Mouse (Mus musculus) ES-E14 (cell line): ENCODE data around the gene Il12rb1. TPM values are rescaled to one million over a fixed set of nuclear protein-coding genes. Genes with fewer than 3 reads are reported as not detected.

Experiments
- DNase-seq: peaks from one replicate; pipeline ENCODE4 v3.0.0-alpha.2; 2013; ENCODE audit warnings: low read depth, low spot score
- H3K27ac ChIP-seq: 2 replicates; pipeline ENCODE4 v1.5.1; 2012; ENCODE audit warnings: low read depth, mild to moderate bottlenecking, low read length, moderate library complexity, mixed read lengths; ENCODE audit not compliant: poor library complexity, insufficient read depth, severe bottlenecking
- H3K36me3 ChIP-seq: 2 replicates; pipeline ENCODE4 v1.6.1; 2012; ENCODE audit warnings: mild to moderate bottlenecking, low read length, moderate library complexity, mixed read lengths; ENCODE audit not compliant: control insufficient read depth, poor library complexity, insufficient read depth, severe bottlenecking
- H3K4me1 ChIP-seq, 2 experiments: fragments of 150-350 bp in 1 of 2; sonication (generic) in 1 of 2; 2 replicates each; pipeline ENCODE4 v1.6.1; 2012; ENCODE audit warnings: low read length in 2 of 2, mild to moderate bottlenecking in 1 of 2, mixed read lengths in 1 of 2; ENCODE audit not compliant: control insufficient read depth in 2 of 2, insufficient read depth in 2 of 2, poor library complexity in 1 of 2
- H3K4me3 ChIP-seq, 2 experiments: fragments of 150-350 bp in 1 of 2; sonication (generic) in 1 of 2; 2 replicates each; pipeline ENCODE4 v1.5.1; 2012; ENCODE audit warnings: low read length in 2 of 2, low read depth in 1 of 2, mild to moderate bottlenecking in 1 of 2, mixed read lengths in 1 of 2; ENCODE audit not compliant: insufficient read depth in 1 of 2, poor library complexity in 1 of 2, severe bottlenecking in 1 of 2
- H3K9ac ChIP-seq: 2 replicates; pipeline ENCODE4 v1.6.1; 2012; ENCODE audit warnings: low read depth, mild to moderate bottlenecking, low read length, mixed read lengths; ENCODE audit not compliant: poor library complexity, insufficient read depth, severe bottlenecking
- H3K9me3 ChIP-seq: fragments of 150-350 bp; sonication (generic); 2 replicates; pipeline ENCODE4 v1.6.1; 2012; ENCODE audit warnings: low read depth, mild to moderate bottlenecking, low read length; ENCODE audit not compliant: control insufficient read depth, insufficient read depth
- CHD2 ChIP-seq: IDR thresholded peaks from 2 replicates; pipeline ENCODE4 v1.6.1; 2014; ENCODE audit warnings: mild to moderate bottlenecking, low read depth, low read length, inconsistent platforms
- HCFC1 ChIP-seq: IDR thresholded peaks from 2 replicates; pipeline ENCODE4 v1.6.1; 2012; ENCODE audit warnings: low read length, inconsistent platforms, borderline replicate concordance; ENCODE audit not compliant: insufficient read depth
- MAFK ChIP-seq: IDR thresholded peaks from 2 replicates; pipeline ENCODE4 v1.6.1; 2014; ENCODE audit warnings: mild to moderate bottlenecking, low read depth, low read length, inconsistent platforms; ENCODE audit not compliant: insufficient read depth
- ZC3H11A ChIP-seq: IDR thresholded peaks from 2 replicates; pipeline ENCODE4 v1.6.1; 2012; ENCODE audit warnings: low read depth, mild to moderate bottlenecking, inconsistent platforms, low read length, borderline replicate concordance
- ZNF384 ChIP-seq: IDR thresholded peaks from 2 replicates; pipeline ENCODE4 v1.6.1; 2012; ENCODE audit warnings: low read depth, low read length, inconsistent platforms
- in situ Hi-C, 2 experiments: fragments of 600-800 bp; cut with MboI; formaldehyde crosslinking; loops; one replicate each; pipeline ENCODE4 v1.15.1; 2025; ENCODE audit warnings: low sequenced_read_pairs in 2 of 2, inconsistent platforms in 1 of 2; ENCODE audit not compliant: unreplicated experiment in 2 of 2
- total RNA-seq: library from RNA; depleted of rRNA; stranded (reverse); fragments of 300-350 nt; gene quantifications from 2 replicates; pipeline ENCODE4 v1.2.3, GENCODE M21; 2012

Il12rb1 gene
- total RNA-seq, 1 experiment, result 1.2 TPM

- Histone ChIP-seq H3K27ac (no peak overlapping the region), H3K4me3 (no peak overlapping the region), H3K9me3 (no peaks in the 10 kb centered on the region), H3K4me1 (peaks cover 0 to 29% of the 10 kb centered on the region in 2 experiments; a peak in 2 of 4 replicates), H3K36me3 (0 out of 2 replicates have a peak, but pooled peaks cover 2% of the 10 kb centered on the region), H3K9ac (no peak overlapping the region)
- DNase-seq, result no peak
- in situ Hi-C loops, result no loop called here
- TF ChIP-seq CHD2 (no peak), HCFC1 (no peak), ZC3H11A (no peak), MAFK (no peak), ZNF384 (no peak)
Observed at GRCm38 (mm10) chr8:70790846-70791245, 17.4 kb upstream of the Il12rb1 start.

- no peak overlapping the region for H3K9ac ChIP-seq
- in situ Hi-C loops, result no loop called here
- peaks cover 0 to 25% of the 10 kb centered on the region in 2 experiments; a peak in 2 of 4 replicates for H3K4me1 ChIP-seq
Observed at GRCm38 (mm10) chr8:70791294-70791701, 17.0 kb upstream of the Il12rb1 start.

GRCm38 (mm10) chr8:70791975-70792691 lies 16.1 kb upstream of the Il12rb1 start:
- peak overlapping the region; percentile 78 for H3K9ac ChIP-seq
- H3K4me1 ChIP-seq, result peaks cover 0 to 23% of the 10 kb centered on the region in 2 experiments; a peak in 2 of 4 replicates
- H3K27ac ChIP-seq, result peak overlapping the region; percentile 54; the same call in 1 of the 2 replicates
- no peaks in the 10 kb centered on the region for H3K9me3 ChIP-seq
- no peaks in the 10 kb centered on the region for H3K36me3 ChIP-seq
- TF ChIP-seq HCFC1 (no peak), MAFK (no peak), CHD2 (no peak), ZNF384 (no peak), ZC3H11A (no peak)
- in situ Hi-C loops, result no loop called here
- DNase-seq, result peak; percentile 94
- H3K4me3 ChIP-seq, result peak overlapping the region; percentile 71 to 75

More at GRCm38 (mm10) chr8:70791294-70791701, 17.0 kb upstream of the Il12rb1 start:
- TF ChIP-seq MAFK (no peak), HCFC1 (no peak), CHD2 (no peak), ZC3H11A (no peak), ZNF384 (no peak)
- Histone ChIP-seq H3K27ac (no peak overlapping the region), H3K9me3 (no peaks in the 10 kb centered on the region), H3K4me3 (no peak overlapping the region), H3K36me3 (no peaks in the 10 kb centered on the region)
- DNase-seq, result no peak

- Histone ChIP-seq H3K9me3 (no peaks in the 10 kb centered on the region), H3K27ac (peak overlapping the region; percentile 54; the same call in 1 of the 2 replicates), H3K9ac (peak overlapping the region; percentile 5; the same call in 1 of the 2 replicates), H3K4me1 (peaks cover 0 to 21% of the 10 kb centered on the region in 2 experiments; a peak in 2 of 4 replicates), H3K36me3 (no peaks in the 10 kb centered on the region), H3K4me3 (peak overlapping the region; percentile 71 to 75)
- peak; percentile 88 for DNase-seq
- TF ChIP-seq HCFC1 (no peak), ZNF384 (no peak), ZC3H11A (no peak), MAFK (no peak), CHD2 (no peak)
- in situ Hi-C loops, result no loop called here
Observed at GRCm38 (mm10) chr8:70792700-70793099, 15.5 kb upstream of the Il12rb1 start.
